Mouse (Mus musculus): Measurements from ENCODE around the gene Olfr661.

The Olfr661 gene

DNA sequence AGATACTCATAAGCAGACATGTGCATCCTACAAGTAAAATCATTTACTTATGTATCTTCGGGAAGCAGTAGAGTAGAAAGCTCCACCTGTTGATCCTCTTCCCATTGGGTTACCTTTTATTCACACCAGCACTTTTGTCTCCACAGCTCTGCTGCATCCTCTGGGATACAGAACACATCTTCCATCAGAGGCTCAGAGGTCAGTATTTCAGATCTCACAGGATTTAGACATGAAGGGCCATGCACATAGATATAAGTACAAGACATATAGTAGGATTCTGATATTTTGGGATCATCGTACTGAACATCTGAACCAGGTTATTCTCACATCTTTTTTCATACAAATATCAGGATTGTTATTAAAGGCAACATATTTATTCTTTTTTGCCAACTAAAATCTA is at the start of gene Olfr661:
TSS of gene Olfr661 (plus strand) at position 301 of the 400 bp plus-strand sequence.
- DNase-seq: no peak

- DNase-seq: peak; percentile 28
Measured at GRCm38 (mm10) chr7:104646841-104647482, 39.3 kb upstream of the Olfr661 start, which contains the start of gene Olfr658. Gene Olfr658 (minus strand): TSS chr7:104647305.

GRCm38 (mm10) chr7:104666453-104666852 is 19.8 kb upstream of the Olfr661 start, which contains the start of gene Olfr659:
Gene Olfr659 (plus strand): TSS chr7:104666753.
- no peak for DNase-seq
